In genomic region chr9:110946548-110947044, GRCm38 (mm10) we compare ENCODE assay signal across 11 mouse cellular contexts. TPM values are rescaled to one million over a fixed set of nuclear protein-coding genes. Genes with fewer than 3 reads are reported as not detected.
A peak's percentile ranks its signal among the peaks of the same experiment; 100 is the strongest.
DNase-seq lines count a peak whose midpoint lies in the region; ATAC-seq and TF ChIP-seq lines count a peak whose summit lies in the region.
"Had no signal": no experiment of that assay in that cellular context is flagged by ENCODE, and none has a peak within 500 bp of the region (broad histone marks: within the 10 kb centered on the region; RNA-seq: fewer than 3 reads in every experiment).

No protein-coding gene starts in this region.

- H3K9me3 ChIP-seq in heart, embryonic 11.5 days (replicated peaks; ENCODE audit: control insufficient read depth, low read length): no peaks in the 10 kb centered on the region
- no peaks in the 10 kb centered on the region for H3K9me3 ChIP-seq in limb, embryonic 10.5 days (replicated peaks)

- H3K36me3 ChIP-seq in heart, embryonic 11.5 days (ENCODE audit: control insufficient read depth, insufficient read depth, low read length): no peaks in the 10 kb centered on the region
- no peaks in the 10 kb centered on the region for H3K36me3 ChIP-seq in testis, adult 2 months (ENCODE audit: control insufficient read depth, insufficient read depth, low read length)
- no peaks in the 10 kb centered on the region for H3K36me3 ChIP-seq in limb, embryonic 10.5 days

- no peak for ATAC-seq in heart, embryonic 11.5 days (replicated peaks; ENCODE audit: insufficient number of reproducible peaks, low FRiP score, low TSS enrichment)

- peaks cover 19% of the 10 kb centered on the region for H3K4me1 ChIP-seq in heart, embryonic 11.5 days (ENCODE audit: control insufficient read depth, insufficient read depth, low read length)
- H3K4me1 ChIP-seq in testis, adult 2 months (ENCODE audit: control insufficient read depth, insufficient read depth, low read length): peaks cover 14% of the 10 kb centered on the region
- H3K4me1 ChIP-seq in limb, embryonic 10.5 days: peaks cover 16% of the 10 kb centered on the region

- no peak for DNase-seq in heart, postnatal 4 days
- DNase-seq in testis, postnatal 14 days (ENCODE audit: low spot score): no peak
- DNase-seq in limb, embryonic 10.5 days (ENCODE audit: low spot score): peak; percentile 51
- peak; percentile 62 for DNase-seq in thymus, postnatal 4 days
- DNase-seq in cerebellum, postnatal 14 days: no peak
- DNase-seq in urinary bladder, postnatal 36 days (ENCODE audit: low spot score in 2 of 2): no peak
- DNase-seq: kidney, postnatal 14 days; right cerebral cortex, adult 18-20 months had no signal

- no peak overlapping the region for H3K9ac ChIP-seq in heart, embryonic 11.5 days (ENCODE audit: low read depth, low read length)

- peaks cover 13% of the 10 kb centered on the region for H3K27me3 ChIP-seq in heart, embryonic 11.5 days (ENCODE audit: control insufficient read depth, insufficient read depth, low read length)
- no peaks in the 10 kb centered on the region for H3K27me3 ChIP-seq in testis, adult 2 months (ENCODE audit: control insufficient read depth, insufficient read depth, low read length)
- H3K27me3 ChIP-seq in limb, embryonic 10.5 days (ENCODE audit: low read depth, poor library complexity, severe bottlenecking): peaks cover 70% of the 10 kb centered on the region

- TF ChIP-seq CTCF in testis, adult 2 months (IDR thresholded peaks at IDR 0.05; ENCODE audit: control insufficient read depth, insufficient read depth, insufficient replicate concordance, low read depth, low read length): no peak

- WGBS in heart, embryonic 11.5 days (ENCODE audit: insufficient replicate concordance): 13% methylated on average over 20 of the region's 20 CpGs
- WGBS in limb, embryonic 10.5 days: 3% methylated on average over 20 of the region's 20 CpGs

- TF ChIP-seq POLR2A in testis, adult 2 months (IDR thresholded peaks at IDR 0.05; ENCODE audit: control insufficient read depth, low read depth, low read length): no peak

- no peak overlapping the region for H3K4me3 ChIP-seq in heart, embryonic 11.5 days (ENCODE audit: low read depth, low read length)
- peak overlapping the region; percentile 43 for H3K4me3 ChIP-seq in testis, adult 2 months (ENCODE audit: control insufficient read depth, low read depth, low read length)
- peak overlapping the region; percentile 20 for H3K4me3 ChIP-seq in limb, embryonic 10.5 days

- H3K27ac ChIP-seq in heart, embryonic 11.5 days (ENCODE audit: low read depth, low read length): no peak overlapping the region
- H3K27ac ChIP-seq in testis, adult 2 months (ENCODE audit: control insufficient read depth, insufficient read depth, low read depth, low read length): no peak overlapping the region
- H3K27ac ChIP-seq in limb, embryonic 10.5 days: no peak overlapping the region

- peak overlapping the region; percentile 38 for H3K4me2 ChIP-seq in heart, embryonic 11.5 days

RNA-seq across cellular contexts. Expression of gene Tdgf1, which starts 0.6 kb away (rescaled TPM):
- polyA plus RNA-seq in heart, embryonic 11.5 days (2014; fragmentation: Nextera tagmentation; extraction: Ambion mirVana): not detected in 2 replicates
- not detected for total RNA-seq in heart, postnatal 4 days (2021)
- polyA plus RNA-seq in testis, adult 2 months (2012; rRNA removed): 0.23 and 0.28 TPM in 2 replicates
- polyA plus RNA-seq in limb, embryonic 10.5 days (2016; fragmentation: Nextera tagmentation; extraction: Ambion mirVana): not detected in 2 replicates
- polyA plus RNA-seq: liver, embryonic 16.5 days had no signal

RNA-seq across cellular contexts. Expression of gene Lrrc2, which starts 4.7 kb away (rescaled TPM):
- polyA plus RNA-seq in heart, embryonic 11.5 days (2014; fragmentation: Nextera tagmentation; extraction: Ambion mirVana): 2.0 and 2.1 TPM in 2 replicates
- 10 to 100 TPM; 15.4 to 16.6 TPM for total RNA-seq in heart, postnatal 4 days (2021)
- 0.23 and 0.25 TPM in 2 replicates for polyA plus RNA-seq in testis, adult 2 months (2012; rRNA removed)
- 0.08 and 0.20 TPM in 2 replicates for polyA plus RNA-seq in limb, embryonic 10.5 days (2016; fragmentation: Nextera tagmentation; extraction: Ambion mirVana)

RNA-seq across cellular contexts. Expression of gene Fam240a, which starts 29.9 kb away (rescaled TPM):
- not detected in 2 replicates for polyA plus RNA-seq in heart, embryonic 11.5 days (2014; fragmentation: Nextera tagmentation; extraction: Ambion mirVana)
- not detected for total RNA-seq in heart, postnatal 4 days (2021)
- not detected in 2 replicates for polyA plus RNA-seq in testis, adult 2 months (2012; rRNA removed)
- not detected in 2 replicates for polyA plus RNA-seq in limb, embryonic 10.5 days (2016; fragmentation: Nextera tagmentation; extraction: Ambion mirVana)
- polyA plus RNA-seq: liver, embryonic 16.5 days had no signal

RNA-seq across cellular contexts. Expression of gene Rtp3, which starts 43.8 kb away (rescaled TPM):
- 0.14 and 0.29 TPM in 2 replicates for polyA plus RNA-seq in heart, embryonic 11.5 days (2014; fragmentation: Nextera tagmentation; extraction: Ambion mirVana)
- 1 to 10 TPM; 1.6 to 1.7 TPM for total RNA-seq in heart, postnatal 4 days (2021)
- 0.59 and 0.75 TPM in 2 replicates for polyA plus RNA-seq in testis, adult 2 months (2012; rRNA removed)
- polyA plus RNA-seq in limb, embryonic 10.5 days (2016; fragmentation: Nextera tagmentation; extraction: Ambion mirVana): 0.24 TPM in 1 of 2 replicates, not detected in the other

Comparison
In these comparisons a context has a peak if more than half of its experiments do, and no peak if none do; other contexts are left out.
1. DNase-seq: peak in limb, embryonic 10.5 days (single experiment) and thymus, postnatal 4 days (single experiment); none in heart, postnatal 4 days (single experiment), testis, postnatal 14 days (single experiment), cerebellum, postnatal 14 days (0 of 2) and urinary bladder, postnatal 36 days (0 of 2).